Mouse (Mus musculus) B cell, adult (primary cell): ENCODE data around the gene Dmrtc2. TPM values are rescaled to one million over a fixed set of nuclear protein-coding genes. Genes with fewer than 3 reads are reported as not detected.

Source experiments
- total RNA-seq: library from RNA; stranded (reverse); gene quantifications from 4 replicates; pipeline ENCODE4 v1.2.4, GENCODE M21; 2023; ENCODE audit not compliant: inconsistent age

Dmrtc2 gene
- total RNA-seq = not detected in 4 replicates

DNA sequence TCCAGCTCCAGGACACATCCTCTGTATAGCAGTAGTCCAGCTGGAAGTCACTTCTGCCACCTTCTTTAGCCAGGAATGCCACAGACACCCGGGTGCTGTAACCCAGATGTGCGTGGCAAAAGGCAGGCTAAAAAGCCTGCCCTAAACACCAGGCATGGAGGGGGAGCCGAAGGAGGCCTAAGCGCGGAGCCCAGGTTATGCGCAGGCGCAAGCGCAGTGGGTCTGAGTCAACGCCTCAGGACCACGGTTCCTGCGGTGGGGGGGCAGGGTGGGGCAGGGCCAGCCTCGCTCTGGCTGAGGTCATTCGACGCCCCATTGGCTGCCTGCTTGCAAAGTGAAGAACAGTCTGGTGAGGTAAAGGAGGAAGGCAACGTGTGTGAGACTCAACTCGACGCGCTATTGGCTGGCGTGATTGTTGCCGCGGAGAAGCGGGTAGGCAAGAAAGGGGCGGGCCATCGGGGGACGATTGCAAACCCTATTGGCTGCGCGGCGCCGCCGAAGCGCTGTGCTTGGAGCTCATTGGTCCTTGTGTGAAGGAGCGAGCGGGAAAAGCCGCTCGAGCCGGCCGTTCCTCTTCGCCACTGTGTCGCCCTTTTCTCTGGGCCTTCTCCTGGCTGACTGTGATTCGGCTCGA is at the start of gene Dmrtc2, which contains the start of gene Lypd4:
Dmrtc2 (plus strand) TSS at position 526 of the 634 bp plus-strand sequence.
Lypd4 (minus strand) TSS at position 410 of the 634 bp plus-strand sequence.

DNA sequence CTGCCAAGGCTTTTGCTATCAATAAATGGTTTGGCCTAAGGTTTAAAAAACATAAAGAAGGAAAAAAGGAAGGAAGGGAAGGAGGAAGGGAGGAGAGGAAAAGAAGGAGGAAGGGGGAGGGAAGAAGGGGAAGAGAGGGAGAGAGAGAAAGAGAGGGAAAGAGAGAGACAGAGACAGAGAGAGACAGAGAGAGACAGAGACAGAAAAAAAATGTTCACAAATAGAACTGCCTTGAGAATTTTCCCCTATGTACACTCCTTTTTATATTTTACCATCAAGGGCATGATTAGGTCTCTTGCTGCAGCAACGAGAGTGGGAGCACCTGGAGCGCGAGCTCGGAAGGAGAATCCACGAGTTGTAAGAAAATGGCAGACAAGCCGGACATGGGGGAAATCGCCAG is 7.9 kb upstream of the Dmrtc2 start, which contains the start of gene Gm9844:
Gm9844 (plus strand) TSS at position 301 of the 400 bp plus-strand sequence.

GRCm38 (mm10) chr7:24883896-24884692 is 14.2 kb downstream of the Dmrtc2 start, which contains the start of gene Rps19:
Gene Rps19, plus strand, starts transcription at chr7:24884371.

GRCm38 (mm10) chr7:24897224-24897623 is 27.4 kb downstream of the Dmrtc2 start, which contains the start of gene Cd79a:
Gene Cd79a, plus strand, starts transcription at chr7:24897381.

DNA sequence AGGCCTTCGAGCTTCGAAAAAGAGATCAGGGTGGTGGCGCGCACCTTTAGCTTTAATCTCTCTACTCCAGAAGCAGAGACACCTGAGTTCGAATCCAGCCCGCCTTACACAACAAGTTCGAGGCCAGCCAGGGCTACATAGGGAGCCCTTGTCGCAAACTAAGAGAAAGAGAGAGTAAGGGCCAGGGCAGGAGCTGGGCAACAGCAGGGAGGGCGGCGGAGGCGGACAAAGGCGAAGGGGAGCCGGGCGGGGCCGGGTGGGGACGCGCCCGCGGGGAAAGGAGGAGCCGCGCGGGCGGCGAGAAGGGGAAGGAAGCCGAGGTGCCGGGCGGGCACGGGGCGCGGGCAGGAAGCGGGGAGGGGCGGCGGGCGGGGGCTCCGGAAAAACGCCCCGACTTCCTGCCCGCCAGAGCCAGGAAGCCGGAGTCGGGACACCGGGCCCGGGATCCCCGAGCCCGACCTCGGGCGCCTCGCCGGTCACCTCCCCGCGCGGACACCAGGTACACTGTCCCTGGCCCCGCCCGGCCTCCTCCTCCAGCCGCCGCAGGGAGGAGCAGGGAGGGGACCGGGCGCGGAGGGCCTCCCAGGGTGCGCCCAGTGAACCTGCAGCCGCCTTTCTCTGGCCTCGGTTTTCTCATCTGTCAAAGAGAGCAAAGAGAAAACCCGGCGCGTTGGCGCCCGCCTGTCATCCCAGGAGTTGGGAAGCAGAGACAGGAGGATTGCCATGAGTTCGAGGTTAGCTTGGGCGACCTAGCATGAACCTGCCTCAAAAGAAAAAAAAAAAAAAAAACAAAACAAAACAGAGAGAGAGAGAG is 33.0 kb downstream of the Dmrtc2 start, which contains the start of gene Arhgef1:
Arhgef1 (plus strand) TSS at position 283 of the 814 bp plus-strand sequence.

Other genes with a start within 250 kb of the Dmrtc2 start
- 0.29 to 0.54 TPM in 2 of 4 replicates, not detected in the others for gene Lypd3, start 233.5 kb upstream of the Dmrtc2 start, total RNA-seq
- not detected in 4 replicates for gene Tex101, start 193.4 kb upstream of the Dmrtc2 start, total RNA-seq
- not detected in 4 replicates for gene BC049730, start 160.8 kb upstream of the Dmrtc2 start, total RNA-seq
- not detected in 4 replicates for gene Gm4763, start 143.1 kb upstream of the Dmrtc2 start, total RNA-seq
- 0.29 to 0.32 TPM in 2 of 4 replicates, not detected in the others for gene Cd177, start 109.7 kb upstream of the Dmrtc2 start, total RNA-seq
- not detected in 4 replicates for gene Ceacam10, start 92.9 kb upstream of the Dmrtc2 start, total RNA-seq
- 1.7 to 3.0 TPM in 2 of 4 replicates, not detected in the others for gene Gm9844, start 7.8 kb upstream of the Dmrtc2 start, total RNA-seq
- gene Lypd4, start 116 bp upstream of the Dmrtc2 start, total RNA-seq = not detected in 4 replicates
- gene Rps19, start 14.3 kb downstream of the Dmrtc2 start, total RNA-seq = 2,682 to 2,740 TPM (median 2,716 TPM) in 4 replicates
- gene Cd79a, start 27.3 kb downstream of the Dmrtc2 start, total RNA-seq = 1,752 to 1,862 TPM (median 1,794 TPM) in 4 replicates
- 1,222 to 1,291 TPM (median 1,265 TPM) in 4 replicates for gene Arhgef1, start 32.9 kb downstream of the Dmrtc2 start, total RNA-seq
- gene Gm4881, start 74.4 kb downstream of the Dmrtc2 start, total RNA-seq = not detected in 4 replicates
- gene Rabac1, start 102.7 kb downstream of the Dmrtc2 start, total RNA-seq = 155 to 184 TPM (median 178 TPM) in 4 replicates
- gene Atp1a3, start 135.9 kb downstream of the Dmrtc2 start, total RNA-seq = 0.13 to 0.51 TPM in 2 of 4 replicates, not detected in the others
- gene Grik5, start 202.3 kb downstream of the Dmrtc2 start, total RNA-seq = 1.9 to 3.4 TPM (median 3.1 TPM) in 4 replicates
- 13.0 to 18.2 TPM (median 14.8 TPM) in 4 replicates for gene Zfp574, start 202.5 kb downstream of the Dmrtc2 start, total RNA-seq